Mouse (Mus musculus) embryo, embryonic 11 days (tissue): ENCODE measurements around the gene Dlgap1.

Experiments used
- DNase-seq: peaks from one replicate; pipeline ENCODE4 v3.0.0-alpha.2; 2015

The Dlgap1 gene

DNA sequence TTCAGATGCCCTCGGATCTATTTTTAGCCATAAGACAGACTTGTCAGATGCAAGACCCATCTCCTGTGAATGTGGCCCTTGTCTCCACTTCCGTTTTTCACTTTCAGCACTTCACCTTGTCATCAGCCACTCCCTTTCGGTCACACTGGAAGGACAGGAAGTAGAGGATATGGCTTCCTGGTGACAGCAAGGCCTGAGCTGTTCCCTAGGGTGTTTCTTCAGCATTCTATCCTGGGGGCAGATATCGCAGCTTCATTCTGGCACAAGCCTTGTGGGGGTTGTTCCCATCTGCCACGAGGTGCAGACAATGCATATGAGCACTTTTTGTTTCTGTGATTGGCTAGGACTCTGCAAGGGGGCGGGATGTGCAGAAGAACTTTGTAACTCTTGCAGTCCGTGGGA is 502.1 kb downstream of the Dlgap1 start:
- DNase-seq, result no peak

- DNase-seq, result no peak
Observed at GRCm38 (mm10) chr17:70472162-70472561, 503.3 kb downstream of the Dlgap1 start.

GRCm38 (mm10) chr17:70473871-70474270 is 505.0 kb downstream of the Dlgap1 start:
- DNase-seq, result no peak

- no peak for DNase-seq
Observed at GRCm38 (mm10) chr17:70483716-70484115, 514.8 kb downstream of the Dlgap1 start.

DNA sequence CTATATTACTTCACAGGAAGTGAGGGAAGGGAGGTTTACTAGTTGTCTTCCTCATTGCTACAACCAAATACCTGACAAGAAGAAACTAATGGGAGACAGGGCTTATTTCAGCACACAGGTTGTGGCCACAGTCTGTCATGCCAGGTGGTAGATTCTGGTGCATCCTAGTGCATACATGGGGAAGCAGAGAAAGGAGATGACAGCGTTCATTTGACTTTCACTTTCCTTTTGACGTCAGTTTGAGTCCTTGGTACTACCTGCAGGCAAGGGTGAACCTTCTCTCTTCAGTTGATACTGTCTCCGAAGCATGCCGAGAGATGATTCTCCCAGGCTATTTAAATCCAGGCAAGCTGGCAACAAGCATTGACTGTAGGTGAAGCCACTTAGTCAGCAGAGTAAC is 516.8 kb downstream of the Dlgap1 start:
- no peak for DNase-seq

- DNase-seq, result no peak
Observed at GRCm38 (mm10) chr17:70486259-70486658, 517.4 kb downstream of the Dlgap1 start.

DNA sequence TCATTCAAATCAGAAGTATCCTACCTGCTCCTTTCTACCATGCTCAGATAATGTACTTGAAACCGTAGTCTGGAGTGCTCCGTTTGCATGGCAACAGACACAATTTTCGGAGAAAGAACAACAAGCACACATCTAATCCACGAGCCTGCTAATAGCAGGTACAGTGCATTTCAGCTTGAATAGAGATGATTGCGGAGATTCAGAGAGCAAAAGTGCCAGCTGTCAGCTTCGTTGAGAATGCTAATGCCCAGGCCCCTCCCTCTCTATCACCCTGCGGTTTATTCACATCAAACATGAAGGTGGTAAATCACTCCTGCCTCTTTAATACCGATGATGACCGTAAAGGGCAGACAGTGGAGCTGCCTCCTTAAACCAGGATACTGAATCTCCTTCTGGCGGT is 518.0 kb downstream of the Dlgap1 start:
- no peak for DNase-seq

DNA sequence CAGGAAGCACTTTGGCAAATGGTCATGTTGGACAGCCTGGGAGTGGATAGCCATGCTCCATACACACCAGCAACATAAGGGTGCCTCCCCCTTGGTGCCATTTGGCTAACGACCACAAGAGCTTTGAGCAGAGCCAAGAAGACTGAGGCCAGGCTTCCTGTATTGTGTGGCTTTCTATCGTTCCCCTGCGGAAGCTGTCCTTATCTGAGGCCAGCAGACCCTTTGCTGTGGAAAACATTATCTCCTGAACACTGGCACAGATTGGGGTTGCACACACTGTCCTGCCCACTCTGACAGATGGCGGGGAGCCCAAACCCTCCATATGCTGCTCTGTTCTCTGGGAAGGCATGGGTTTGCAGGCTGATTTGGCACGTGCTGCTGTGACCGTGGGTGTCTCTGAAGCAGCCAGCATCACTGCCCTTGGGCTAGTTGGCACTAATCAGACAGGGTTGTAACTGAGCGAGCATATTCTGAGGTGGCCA is 520.0 kb downstream of the Dlgap1 start:
- DNase-seq, result no peak

DNA sequence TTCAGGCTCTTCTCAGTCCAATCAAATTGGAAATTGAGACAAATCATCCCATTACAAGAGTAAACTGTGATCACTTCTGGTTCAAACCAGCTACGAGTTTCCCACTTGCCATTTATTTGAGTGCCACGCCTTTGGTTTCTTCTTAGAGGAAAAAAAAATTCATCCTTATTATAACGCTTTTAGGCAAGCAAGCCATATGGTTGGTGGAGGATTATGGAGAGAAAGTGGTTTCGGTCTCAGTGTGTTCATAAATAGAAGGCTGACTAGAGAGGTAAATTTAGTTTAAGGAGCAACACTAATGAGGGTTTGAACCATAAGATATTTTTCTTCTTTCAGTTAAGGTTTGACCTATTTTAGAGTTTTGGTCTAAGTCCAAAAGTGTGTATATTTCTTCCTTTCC is 522.7 kb downstream of the Dlgap1 start:
- DNase-seq, result no peak

GRCm38 (mm10) chr17:70494338-70494737 is 525.5 kb downstream of the Dlgap1 start:
- no peak for DNase-seq

GRCm38 (mm10) chr17:70498256-70498655 is 529.4 kb downstream of the Dlgap1 start:
- no peak for DNase-seq

GRCm38 (mm10) chr17:70501933-70502332 is 533.1 kb downstream of the Dlgap1 start:
- no peak for DNase-seq

- DNase-seq, result peak; percentile 17
Observed at GRCm38 (mm10) chr17:70507759-70508158, 538.9 kb downstream of the Dlgap1 start.

DNA sequence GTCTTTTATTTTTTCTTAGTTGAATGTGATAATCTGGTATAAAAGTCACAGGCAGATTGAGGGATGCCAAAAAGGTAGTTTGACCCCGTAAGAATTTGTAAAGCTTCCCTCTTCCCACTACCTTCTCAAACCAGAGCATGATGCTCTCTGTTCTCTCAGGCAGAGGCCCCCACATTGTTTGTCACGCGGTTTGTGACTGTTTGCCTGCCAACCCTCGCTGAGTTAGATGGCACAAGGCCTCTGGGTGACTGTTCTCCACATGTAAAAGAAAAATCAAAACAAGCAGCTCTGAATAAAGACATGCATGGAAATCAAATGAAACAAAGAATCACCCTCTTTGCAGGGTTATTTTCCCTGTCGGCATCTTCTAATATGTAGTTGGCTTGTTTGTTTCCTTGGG is 541.6 kb downstream of the Dlgap1 start:
- no peak for DNase-seq

- no peak for DNase-seq
Observed at GRCm38 (mm10) chr17:70511401-70511800, 542.5 kb downstream of the Dlgap1 start.

DNA sequence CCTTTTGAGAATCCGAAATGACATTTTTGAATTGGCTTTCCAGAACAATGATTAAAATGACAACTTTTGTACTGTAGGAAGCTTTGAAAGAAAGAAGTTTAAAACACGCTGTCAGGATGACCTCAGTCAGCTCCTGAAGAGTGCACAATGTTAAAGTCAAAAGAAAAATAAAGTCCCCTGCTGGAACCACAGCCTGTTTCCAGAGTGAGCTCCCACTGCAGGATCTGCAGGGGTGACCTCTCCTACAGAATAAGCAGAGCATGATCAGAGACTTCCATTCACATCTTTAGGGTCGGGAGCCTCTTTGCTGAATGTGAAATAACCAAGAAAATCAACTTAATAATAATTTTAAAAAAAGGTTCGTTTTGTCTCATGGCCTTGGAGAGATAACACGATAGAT is 544.9 kb downstream of the Dlgap1 start:
- DNase-seq, result no peak

DNA sequence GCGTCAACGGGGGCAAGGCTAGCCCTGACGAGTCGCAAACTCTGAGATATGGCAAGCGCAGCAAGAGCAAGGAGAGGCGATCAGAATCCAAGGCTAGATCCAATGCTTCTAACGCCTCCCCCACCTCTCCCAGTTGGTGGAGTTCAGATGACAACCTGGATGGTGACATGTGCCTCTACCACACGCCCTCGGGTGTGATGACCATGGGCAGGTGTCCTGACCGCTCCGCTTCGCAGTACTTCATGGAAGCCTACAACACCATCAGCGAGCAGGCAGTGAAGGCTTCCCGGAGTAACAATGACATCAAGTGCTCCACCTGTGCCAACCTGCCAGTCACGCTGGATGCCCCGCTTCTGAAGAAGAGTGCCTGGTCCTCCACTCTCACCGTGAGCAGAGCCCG is 547.6 kb downstream of the Dlgap1 start:
- no peak for DNase-seq

- DNase-seq, result no peak
Observed at GRCm38 (mm10) chr17:70517333-70517732, 548.5 kb downstream of the Dlgap1 start.

DNA sequence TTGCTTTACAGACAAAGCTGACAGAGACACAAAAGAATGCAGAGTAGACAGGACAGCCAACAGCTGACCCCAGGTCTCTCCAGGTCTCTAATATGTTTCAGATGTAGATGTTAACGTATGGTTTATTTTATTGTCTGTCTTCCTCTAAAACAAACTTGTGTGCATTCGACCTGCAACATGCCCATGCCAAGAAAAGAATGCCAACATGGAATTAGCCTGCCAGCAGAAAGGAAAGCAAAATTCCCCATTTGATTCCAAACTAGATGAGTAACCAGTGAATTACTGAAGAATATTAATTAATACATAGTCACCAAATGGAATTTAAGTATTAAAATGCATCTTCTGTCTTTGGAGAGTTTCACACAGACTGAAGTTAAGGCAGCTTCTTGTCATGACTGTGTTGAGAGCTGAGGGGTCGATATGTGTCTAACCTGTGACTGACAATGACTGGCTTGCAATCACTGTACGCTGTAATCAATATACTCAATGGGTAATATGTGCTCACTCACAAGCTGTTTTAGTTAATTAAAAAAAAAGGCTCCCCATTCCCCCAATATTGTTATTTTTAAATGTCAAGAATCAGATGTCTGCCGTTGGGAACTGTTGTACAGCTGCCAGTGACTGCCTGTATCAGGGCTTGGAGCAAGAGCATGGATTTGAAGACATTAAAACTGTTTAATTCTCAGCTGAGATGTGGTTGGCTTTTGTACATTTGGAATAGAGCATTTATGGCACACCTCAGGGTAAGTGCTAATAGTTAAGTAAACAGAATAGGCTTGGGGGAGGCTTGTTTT is 552.4 kb downstream of the Dlgap1 start:
- DNase-seq, result no peak

DNA sequence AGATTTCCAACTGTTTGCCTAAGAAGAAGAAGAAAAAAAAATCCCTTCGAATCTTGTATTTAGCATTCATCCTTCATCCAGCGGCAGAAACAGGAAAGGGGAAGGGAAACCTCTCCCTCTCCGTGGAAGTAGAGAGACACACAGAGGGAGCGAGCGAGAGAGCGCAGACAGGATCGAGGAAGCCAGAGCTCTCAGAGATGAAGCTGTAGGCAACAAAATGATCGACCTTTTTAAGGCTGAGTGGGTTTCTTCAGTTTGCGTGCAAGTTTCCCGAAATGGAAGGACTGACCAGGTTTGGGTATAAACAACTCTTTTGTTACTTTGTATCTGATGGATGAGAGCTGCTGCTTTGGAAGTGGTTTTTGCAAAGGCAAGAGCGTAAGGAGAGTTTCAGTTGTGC is 553.1 kb downstream of the Dlgap1 start:
- DNase-seq, result peak; percentile 41

- no peak for DNase-seq
Observed at GRCm38 (mm10) chr17:70525990-70526389, 557.1 kb downstream of the Dlgap1 start.

GRCm38 (mm10) chr17:70527101-70527500 is 558.2 kb downstream of the Dlgap1 start:
- DNase-seq, result peak; percentile 75

- no peak for DNase-seq
Observed at GRCm38 (mm10) chr17:70528196-70529187, 559.6 kb downstream of the Dlgap1 start.

- no peak for DNase-seq
Observed at GRCm38 (mm10) chr17:70534321-70534720, 565.4 kb downstream of the Dlgap1 start.
